Mouse (Mus musculus) cerebellum, adult 18-20 months (tissue): ENCODE data around the gene Eif4enif1.
A peak's percentile ranks its signal among the peaks of the same experiment; 100 is the strongest.

Source experiments
- DNase-seq, 2 experiments: peaks; one replicate each; pipeline ENCODE4 v3.0.0; 2021

The Eif4enif1 gene

GRCm38 (mm10) chr11:3269241-3269640 lies 67.0 kb downstream of the Eif4enif1 start:
- DNase-seq: no peak

GRCm38 (mm10) chr11:3278351-3278750 lies 76.2 kb downstream of the Eif4enif1 start:
- no peak for DNase-seq

GRCm38 (mm10) chr11:3279729-3280128 lies 77.5 kb downstream of the Eif4enif1 start:
- no peak for DNase-seq

- DNase-seq: no peak
These were observed 80.7 kb downstream of the Eif4enif1 start for GRCm38 (mm10) chr11:3282887-3283286.

GRCm38 (mm10) chr11:3283645-3284044 lies 81.5 kb downstream of the Eif4enif1 start:
- DNase-seq: no peak

- no peak for DNase-seq
These were observed 83.7 kb downstream of the Eif4enif1 start for GRCm38 (mm10) chr11:3285940-3286339.

GRCm38 (mm10) chr11:3287131-3287530 lies 84.9 kb downstream of the Eif4enif1 start:
- DNase-seq: peak; percentile 66 to 69

GRCm38 (mm10) chr11:3287921-3288320 lies 85.7 kb downstream of the Eif4enif1 start:
- DNase-seq: no peak

GRCm38 (mm10) chr11:3288521-3289301 lies 86.5 kb downstream of the Eif4enif1 start, which contains the start of gene Patz1:
Gene Patz1, plus strand, starts transcription at chr11:3288874.
- DNase-seq: peak; percentile 66 to 72

GRCm38 (mm10) chr11:3289302-3289802 lies 87.2 kb downstream of the Eif4enif1 start:
- DNase-seq: peak; percentile 73 to 77

- peak; percentile 80 to 92 for DNase-seq
These were observed 87.8 kb downstream of the Eif4enif1 start for GRCm38 (mm10) chr11:3289803-3290639.

- peak; percentile 65 to 70 for DNase-seq
These were observed 88.6 kb downstream of the Eif4enif1 start for GRCm38 (mm10) chr11:3290640-3291310.

- peak in 1 of 2 experiments; percentile 64 for DNase-seq
These were observed 89.3 kb downstream of the Eif4enif1 start for GRCm38 (mm10) chr11:3291311-3292061.

- peak; percentile 32 to 52 for DNase-seq
These were observed 89.8 kb downstream of the Eif4enif1 start for GRCm38 (mm10) chr11:3292062-3292421.

GRCm38 (mm10) chr11:3292711-3293249 lies 90.6 kb downstream of the Eif4enif1 start:
- DNase-seq: peak; percentile 32

GRCm38 (mm10) chr11:3293361-3293760 lies 91.2 kb downstream of the Eif4enif1 start:
- DNase-seq: no peak
